Mouse (Mus musculus): ENCODE results near the gene Itpr3.

DNA sequence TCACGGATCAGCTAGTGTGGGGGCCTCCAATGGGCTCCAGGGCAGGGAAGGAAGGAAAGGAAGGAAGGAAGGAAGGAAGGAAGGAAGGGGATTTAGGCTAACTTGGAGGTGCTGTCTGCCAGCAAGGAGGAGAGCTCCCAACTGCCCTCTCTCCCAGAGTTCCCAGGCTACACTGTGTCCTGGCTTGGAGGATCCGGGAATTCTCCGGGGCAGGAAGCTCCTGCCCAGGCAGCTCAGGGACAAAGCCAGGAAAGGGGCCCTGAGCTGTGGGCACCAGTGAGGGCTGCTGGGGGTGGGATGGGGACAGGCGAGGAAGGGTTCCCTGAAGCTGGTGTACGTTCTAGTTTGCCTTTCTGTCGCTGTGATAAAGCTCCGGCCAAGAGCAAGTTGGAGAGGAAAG, 20.6 kb upstream of the Itpr3 start:
- no peak for TF ChIP-seq CTCF (IDR thresholded peaks at IDR 0.05; ENCODE audit: low read depth, low read length)
- no peak for TF ChIP-seq POLR2A (IDR thresholded peaks at IDR 0.05; ENCODE audit: extremely low read depth, insufficient read depth, low read length)
